Mouse (Mus musculus): ENCODE data around the gene Rit1. TPM values are rescaled to one million over a fixed set of nuclear protein-coding genes. Genes with fewer than 3 reads are reported as not detected.
A peak's percentile ranks its signal among the peaks of the same experiment; 100 is the strongest.
"Not testable (repeated sequence)": the region's sequence is repeated elsewhere in the genome, so short reads cannot be mapped to it uniquely, and the experiment has no call there.

The Rit1 gene
- polyA plus RNA-seq, 1 experiment from 2014 or later, result 41.7 TPM

DNA sequence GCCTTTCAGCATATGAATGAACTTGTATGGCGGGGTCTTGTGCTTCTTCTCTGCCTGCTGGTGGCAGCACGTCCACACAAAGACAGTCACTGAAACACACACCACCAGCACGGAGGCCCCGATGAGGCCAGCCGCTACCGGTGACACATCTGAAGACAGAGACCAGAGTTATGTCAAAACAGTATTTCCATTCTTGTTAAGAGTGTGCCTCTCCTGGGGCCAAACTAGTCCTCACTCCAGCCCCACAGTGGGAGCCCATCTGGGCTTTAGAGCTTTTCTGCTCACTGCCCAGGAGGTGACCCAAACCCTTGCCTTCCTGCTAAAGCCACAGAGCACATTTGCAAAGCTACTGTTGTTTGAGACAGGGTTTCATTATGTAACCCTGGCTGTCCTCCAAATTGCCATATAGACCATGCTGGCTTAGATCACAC, 45.8 kb downstream of the Rit1 start:
- H3K27me3 ChIP-seq (ENCODE audit: control insufficient read depth, insufficient read depth, low read length), result no peaks in the 10 kb centered on the region
- ATAC-seq (replicated peaks; ENCODE audit: insufficient number of reproducible peaks, low FRiP score, low TSS enrichment, low read depth), result no peak
- H3K4me1 ChIP-seq (ENCODE audit: control insufficient read depth, insufficient read depth, low read length), result no peaks in the 10 kb centered on the region
- no peak overlapping the region for H3K9ac ChIP-seq (replicated peaks; ENCODE audit: low read length)
- DNase-seq (ENCODE audit: low spot score), result no peak
- peaks cover 9% of the 10 kb centered on the region for H3K36me3 ChIP-seq (replicated peaks; ENCODE audit: control insufficient read depth, insufficient read depth, low read depth, low read length)
- H3K9me3 ChIP-seq (replicated peaks; ENCODE audit: control insufficient read depth, low read length), result no peaks in the 10 kb centered on the region
- 62% methylated on average over 6 of the region's 6 CpGs for WGBS
- H3K4me2 ChIP-seq (ENCODE audit: low read depth, low read length), result no peak overlapping the region
- H3K4me3 ChIP-seq (ENCODE audit: low read depth, low read length), result no peak overlapping the region
- no peak overlapping the region for H3K27ac ChIP-seq (replicated peaks; ENCODE audit: low read depth, low read length)

DNA sequence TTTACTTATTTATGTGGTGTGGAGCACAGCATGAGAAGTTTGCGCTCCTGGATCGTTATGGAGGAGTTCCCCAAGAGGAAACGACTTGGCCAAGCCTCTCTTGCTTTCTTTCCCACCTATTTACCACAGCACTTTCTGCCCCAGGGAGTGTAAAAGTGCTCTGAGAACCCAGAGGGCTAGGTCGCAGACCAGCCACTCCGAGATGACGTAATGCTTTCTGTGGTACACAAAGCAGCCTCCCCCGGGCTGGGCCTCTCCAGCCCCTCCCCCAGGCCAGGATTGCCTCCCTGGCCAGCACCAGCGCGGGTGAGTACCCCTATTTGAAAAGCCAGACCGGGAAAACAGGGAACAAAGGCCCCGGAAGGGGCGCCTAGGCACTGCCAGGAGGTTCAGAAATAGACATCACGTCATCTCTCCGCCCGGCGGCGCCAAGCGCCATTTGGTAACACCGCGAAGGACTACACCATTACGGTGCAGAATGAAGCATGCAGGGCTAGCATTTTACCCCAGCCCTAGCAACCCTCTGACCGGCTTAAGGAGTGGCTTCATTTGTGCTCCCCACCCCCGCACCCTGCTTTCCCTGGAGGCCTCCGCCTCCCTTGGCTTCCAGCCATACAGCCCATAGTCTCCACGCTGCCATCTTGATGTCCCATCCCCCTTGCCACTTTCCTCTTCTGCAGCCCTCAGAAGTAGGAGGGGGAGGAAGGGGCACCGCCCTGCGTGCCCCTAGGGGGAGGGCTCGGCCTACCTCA, 54.7 kb downstream of the Rit1 start:
- peak overlapping the region; percentile 35 for H3K4me2 ChIP-seq (ENCODE audit: low read depth, low read length)
- peak; percentile 80 for ATAC-seq (replicated peaks; ENCODE audit: insufficient number of reproducible peaks, low FRiP score, low TSS enrichment, low read depth)
- H3K4me3 ChIP-seq (ENCODE audit: low read depth, low read length), result peak overlapping the region; percentile 18
- not testable (repeated sequence) for H3K27me3 ChIP-seq (ENCODE audit: control insufficient read depth, insufficient read depth, low read length); H3K9me3 ChIP-seq (replicated peaks; ENCODE audit: control insufficient read depth, low read length); H3K4me1 ChIP-seq (ENCODE audit: control insufficient read depth, insufficient read depth, low read length); H3K36me3 ChIP-seq (replicated peaks; ENCODE audit: control insufficient read depth, insufficient read depth, low read depth, low read length)
- peak overlapping the region; percentile 56; the same call in 1 of the 2 replicates for H3K27ac ChIP-seq (replicated peaks; ENCODE audit: low read depth, low read length)
- peak; percentile 60 for DNase-seq (ENCODE audit: low spot score)
- 4% methylated on average over 16 of the region's 28 CpGs for WGBS
- peak overlapping the region; percentile 47 for H3K9ac ChIP-seq (replicated peaks; ENCODE audit: low read length)

DNA sequence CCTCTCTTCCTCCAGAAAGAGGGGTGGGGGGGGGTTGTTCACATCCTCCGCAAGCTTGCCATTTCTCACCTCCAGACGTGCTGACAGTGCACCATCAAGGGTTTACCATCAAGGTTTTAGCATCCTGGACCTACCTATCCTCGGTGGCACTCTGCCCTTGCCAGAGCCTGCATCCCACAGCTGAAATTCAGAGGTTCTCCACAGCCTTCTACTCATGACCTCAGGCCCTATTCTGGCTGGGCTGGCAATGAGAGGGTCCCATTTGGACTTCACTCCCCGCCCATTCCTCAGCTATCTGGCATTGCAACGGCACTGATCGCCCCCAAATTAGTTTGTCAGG, 55.3 kb downstream of the Rit1 start:
- H3K4me2 ChIP-seq (ENCODE audit: low read depth, low read length), result peak overlapping the region; percentile 35
- not testable (repeated sequence) for DNase-seq (ENCODE audit: low spot score); ATAC-seq (replicated peaks; ENCODE audit: insufficient number of reproducible peaks, low FRiP score, low TSS enrichment, low read depth); H3K36me3 ChIP-seq (replicated peaks; ENCODE audit: control insufficient read depth, insufficient read depth, low read depth, low read length); H3K4me1 ChIP-seq (ENCODE audit: control insufficient read depth, insufficient read depth, low read length); H3K27me3 ChIP-seq (ENCODE audit: control insufficient read depth, insufficient read depth, low read length); H3K9me3 ChIP-seq (replicated peaks; ENCODE audit: control insufficient read depth, low read length)
- 9% methylated on average over 3 of the region's 6 CpGs for WGBS
- H3K4me3 ChIP-seq (ENCODE audit: low read depth, low read length), result peak overlapping the region; percentile 18
- peak overlapping the region; percentile 47; the same call in 1 of the 2 replicates for H3K9ac ChIP-seq (replicated peaks; ENCODE audit: low read length)
- H3K27ac ChIP-seq (replicated peaks; ENCODE audit: low read depth, low read length), result peak overlapping the region; percentile 56; the same call in 1 of the 2 replicates

DNA sequence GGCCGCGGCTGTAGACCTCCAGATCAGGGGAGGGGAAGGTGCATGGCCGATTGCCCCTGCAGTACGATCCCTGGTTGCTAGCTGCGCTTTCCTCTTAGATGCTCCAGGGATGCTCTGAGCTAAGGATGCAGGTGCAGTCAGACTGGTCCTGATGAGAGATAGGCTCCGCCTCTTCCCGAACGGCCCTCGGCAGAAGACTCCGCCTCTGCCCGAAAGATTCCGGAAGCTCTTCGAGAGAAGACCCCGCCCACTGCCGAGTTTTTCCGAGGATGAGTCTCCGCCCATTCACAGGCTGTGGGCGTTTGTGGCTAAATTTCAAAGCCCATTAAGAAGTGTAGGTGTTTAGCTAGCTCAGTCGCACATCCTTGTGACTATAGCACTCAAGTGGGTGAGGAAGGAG, 55.8 kb downstream of the Rit1 start:
- peak; percentile 45 for ATAC-seq (replicated peaks; ENCODE audit: insufficient number of reproducible peaks, low FRiP score, low TSS enrichment, low read depth)
- H3K36me3 ChIP-seq (replicated peaks; ENCODE audit: control insufficient read depth, insufficient read depth, low read depth, low read length); H3K4me3 ChIP-seq (ENCODE audit: low read depth, low read length); H3K27ac ChIP-seq (replicated peaks; ENCODE audit: low read depth, low read length); H3K27me3 ChIP-seq (ENCODE audit: control insufficient read depth, insufficient read depth, low read length); H3K4me1 ChIP-seq (ENCODE audit: control insufficient read depth, insufficient read depth, low read length); H3K9me3 ChIP-seq (replicated peaks; ENCODE audit: control insufficient read depth, low read length); H3K4me2 ChIP-seq (ENCODE audit: low read depth, low read length); H3K9ac ChIP-seq (replicated peaks; ENCODE audit: low read length): not testable (repeated sequence)
- WGBS, result under 1% methylated on average over 18 of the region's 19 CpGs
- peak; percentile 79 for DNase-seq (ENCODE audit: low spot score)

DNA sequence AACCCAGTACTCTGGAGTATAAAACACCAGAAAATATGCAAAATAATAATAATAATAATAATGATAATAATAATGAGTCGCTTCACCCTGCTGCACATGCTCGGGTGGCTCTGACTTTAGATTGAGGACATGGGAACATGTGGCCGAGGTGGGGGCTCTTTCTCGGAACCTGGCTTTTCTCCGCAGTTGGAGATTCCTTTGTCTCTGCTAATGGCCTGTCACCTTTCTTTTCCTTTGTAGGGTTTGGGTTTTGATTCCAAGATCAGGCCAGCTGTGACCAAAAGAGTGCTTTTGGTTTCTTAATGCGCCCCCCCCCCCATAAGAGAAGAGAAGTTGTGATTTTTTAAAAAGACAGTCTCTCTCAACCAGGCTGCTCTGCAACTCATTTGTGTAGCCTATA, 56.5 kb downstream of the Rit1 start:
- DNase-seq (ENCODE audit: low spot score); H3K9ac ChIP-seq (replicated peaks; ENCODE audit: low read length); H3K36me3 ChIP-seq (replicated peaks; ENCODE audit: control insufficient read depth, insufficient read depth, low read depth, low read length); H3K4me2 ChIP-seq (ENCODE audit: low read depth, low read length); H3K27me3 ChIP-seq (ENCODE audit: control insufficient read depth, insufficient read depth, low read length); ATAC-seq (replicated peaks; ENCODE audit: insufficient number of reproducible peaks, low FRiP score, low TSS enrichment, low read depth); H3K27ac ChIP-seq (replicated peaks; ENCODE audit: low read depth, low read length); H3K4me1 ChIP-seq (ENCODE audit: control insufficient read depth, insufficient read depth, low read length); H3K4me3 ChIP-seq (ENCODE audit: low read depth, low read length); H3K9me3 ChIP-seq (replicated peaks; ENCODE audit: control insufficient read depth, low read length): not testable (repeated sequence)
- WGBS, result 87% methylated on average over 6 of the region's 6 CpGs

DNA sequence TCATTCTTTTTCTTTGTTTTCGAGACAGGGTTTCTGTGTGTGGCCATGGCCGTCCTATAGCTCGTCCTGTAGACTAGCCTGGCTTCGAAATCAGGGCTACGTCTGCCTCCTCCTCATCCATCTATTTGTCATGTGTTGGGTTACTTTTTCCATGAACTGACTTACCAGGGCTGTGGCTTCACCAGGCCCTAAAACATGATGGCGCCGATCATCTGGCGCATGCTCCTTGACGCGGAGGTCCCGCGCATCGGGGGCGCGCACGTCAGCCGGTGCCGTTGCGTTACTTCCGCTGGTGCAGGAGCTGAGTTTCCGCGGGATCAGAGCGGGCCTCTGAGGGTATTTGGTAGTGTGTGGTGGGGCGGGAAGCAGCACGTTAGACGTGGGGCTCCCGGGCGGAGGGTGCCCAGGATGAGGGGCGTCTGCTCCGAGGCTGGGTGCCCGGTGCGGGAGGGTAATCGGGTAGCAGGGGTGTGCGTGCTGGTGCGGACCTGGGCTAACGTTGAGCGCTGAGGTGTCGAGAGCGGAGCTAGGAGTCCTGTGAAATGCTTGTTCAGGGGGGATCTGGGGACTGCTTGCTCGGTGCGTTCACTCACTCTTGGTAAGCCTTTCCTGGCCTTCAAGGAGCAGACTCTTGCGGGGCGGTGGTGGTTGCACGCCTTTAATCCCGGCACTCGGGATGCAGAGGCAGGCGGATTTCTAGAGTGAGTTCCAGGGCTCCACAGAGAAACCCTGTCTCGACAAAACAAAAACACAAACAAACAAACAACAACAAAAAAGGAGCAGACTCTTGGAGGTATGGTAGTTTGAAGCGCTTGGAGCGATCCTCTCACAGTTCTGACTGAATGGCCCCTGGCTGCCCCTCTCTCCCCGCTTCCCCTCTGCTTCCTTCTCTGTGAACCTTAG, 58.6 kb downstream of the Rit1 start, which contains the start of gene Syt11:
Syt11 (minus strand) TSS at position 226 of the 903 bp plus-strand sequence.
- Histone ChIP-seq H3K4me2 (ENCODE audit: low read depth, low read length) (peak within 1 kb of the TSS; percentile 27), H3K9ac (replicated peaks; ENCODE audit: low read length) (peak within 1 kb of the TSS; percentile 43), H3K4me3 (ENCODE audit: low read depth, low read length) (peak within 1 kb of the TSS; percentile 33)
- ATAC-seq (replicated peaks; ENCODE audit: insufficient number of reproducible peaks, low FRiP score, low TSS enrichment, low read depth) (peak; percentile 63), DNase-seq (ENCODE audit: low spot score) (peak; percentile 10)
- not testable (repeated sequence) for H3K27ac ChIP-seq (replicated peaks; ENCODE audit: low read depth, low read length); H3K27me3 ChIP-seq (ENCODE audit: control insufficient read depth, insufficient read depth, low read length); H3K4me1 ChIP-seq (ENCODE audit: control insufficient read depth, insufficient read depth, low read length); H3K9me3 ChIP-seq (replicated peaks; ENCODE audit: control insufficient read depth, low read length); H3K36me3 ChIP-seq (replicated peaks; ENCODE audit: control insufficient read depth, insufficient read depth, low read depth, low read length)
- WGBS, result 6% methylated on average over 29 of the region's 51 CpGs

Data from embryonic facial prominence, embryonic 11.5 days (tissue).